Mouse (Mus musculus) large intestine, adult 2 months (tissue): Measurements from ENCODE around the gene Slc35b4. TPM values are rescaled to one million over a fixed set of nuclear protein-coding genes. Genes with fewer than 3 reads are reported as not detected.

Experiments used
- DNase-seq: peaks from one replicate; pipeline ENCODE4 v3.0.0-alpha.2; 2012; ENCODE audit warnings: low read depth, low spot score
- WGBS: fragments of 180-500 bp; shearing (Covaris S2); methylation state at CpG from one replicate; pipeline ENCODE4 v1.1.7; 2018; 5-methylcytosine and 5-hydroxymethylcytosine counted together
- polyA plus RNA-seq: library from polyadenylated mRNA; depleted of rRNA; stranded (reverse); fragments of >200 nt; gene quantifications from 2 replicates; pipeline ENCODE4 v1.2.3, GENCODE M21; 2012; rRNA removed

Slc35b4 gene
- polyA plus RNA-seq: 14.5 and 15.1 TPM in 2 replicates

DNA sequence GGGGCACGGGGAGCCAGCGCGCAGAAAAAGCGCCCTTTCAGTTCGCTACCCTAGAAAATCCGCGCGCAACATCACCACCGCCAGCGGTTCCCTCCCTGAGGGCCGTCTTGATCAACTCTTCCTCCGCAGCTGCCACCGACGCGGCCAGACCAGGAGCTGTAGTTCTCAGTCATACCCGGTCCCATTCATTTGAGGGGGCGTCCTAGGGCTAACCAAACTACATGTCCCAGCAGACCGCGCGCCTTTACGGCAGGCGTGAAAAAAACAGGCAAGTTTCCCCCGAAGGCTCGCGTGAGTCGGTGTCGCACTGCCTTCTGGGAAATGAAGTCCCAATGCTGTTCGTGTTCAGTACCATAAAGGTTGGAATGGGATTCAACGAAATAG is at the start of gene Slc35b4:
TSS of gene Slc35b4 (minus strand) at position 248 of the 384 bp plus-strand sequence.
- DNase-seq: peak; percentile 96
- WGBS: under 1% methylated on average over 29 of the region's 29 CpGs

DNA sequence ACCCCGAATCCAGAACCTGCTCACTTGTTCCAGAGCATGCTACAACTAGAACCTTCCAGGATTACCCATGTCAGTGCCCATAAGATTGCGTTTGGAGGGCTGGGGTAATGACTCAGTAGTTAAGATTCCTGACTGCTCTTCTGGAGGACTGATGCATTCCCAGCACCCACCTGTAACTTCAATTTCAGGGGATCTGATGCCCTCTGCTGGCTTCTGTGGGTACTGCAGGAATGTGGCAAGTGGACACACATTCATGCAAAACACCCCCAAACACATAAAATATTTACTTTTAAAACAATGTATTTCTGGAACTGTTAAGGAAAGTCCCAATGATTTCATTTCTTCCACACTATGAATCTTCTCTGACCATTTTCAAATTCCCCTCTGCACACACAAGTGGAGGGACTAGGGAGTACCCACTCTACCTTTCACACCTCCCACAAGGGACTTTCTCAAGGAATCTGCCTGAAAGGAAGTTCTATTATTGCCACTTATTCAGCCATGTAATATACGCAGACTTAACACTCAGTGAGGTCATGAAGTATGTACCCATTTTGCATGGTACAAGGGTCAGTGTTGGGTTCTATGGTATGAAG is 48.2 kb upstream of the Slc35b4 start:
- no peak for DNase-seq
- 94% methylated on average over 3 of the region's 3 CpGs for WGBS

DNA sequence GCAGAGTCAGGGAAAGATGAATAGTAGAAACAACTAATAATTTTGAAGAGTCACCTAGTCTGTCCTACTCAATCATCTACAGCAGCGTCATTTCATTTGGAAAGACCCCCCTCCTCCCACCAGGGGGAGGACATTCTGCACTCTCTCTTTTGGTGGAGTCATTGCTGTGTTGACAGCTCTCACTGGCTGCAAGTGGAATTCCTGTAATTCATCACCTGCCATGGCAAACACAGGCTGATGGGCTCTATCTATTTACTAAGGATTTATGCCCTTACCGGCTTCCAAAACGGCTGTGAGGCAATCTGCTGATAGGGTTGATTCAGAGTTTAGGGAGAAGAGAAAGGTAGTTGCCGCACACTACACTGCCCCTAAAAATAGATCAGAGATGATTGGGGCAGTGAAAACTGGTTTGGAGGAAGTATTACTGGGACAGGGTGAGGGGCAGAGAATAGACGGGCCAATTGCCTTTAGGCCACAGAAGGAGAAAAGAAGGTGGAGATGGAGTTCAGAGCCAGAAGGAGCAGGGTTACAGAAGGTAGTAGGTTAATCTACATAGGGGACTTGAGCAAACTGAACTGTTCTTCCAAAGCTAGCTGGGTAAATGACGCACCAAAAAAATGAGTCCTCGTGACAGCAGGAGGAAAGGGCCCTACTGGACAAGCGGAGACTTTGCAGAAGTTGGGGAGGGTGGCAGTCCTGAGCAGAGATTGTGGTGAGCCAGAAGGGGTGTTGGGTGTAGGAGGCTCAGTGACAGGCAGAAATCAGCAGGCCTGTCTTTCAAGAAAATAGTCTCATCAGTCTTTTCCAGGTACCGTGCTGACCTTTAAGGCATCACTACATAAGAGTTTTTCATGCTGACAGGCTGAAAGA is 39.8 kb upstream of the Slc35b4 start:
- WGBS: 28% methylated on average over 9 of the region's 9 CpGs
- DNase-seq: no peak

DNA sequence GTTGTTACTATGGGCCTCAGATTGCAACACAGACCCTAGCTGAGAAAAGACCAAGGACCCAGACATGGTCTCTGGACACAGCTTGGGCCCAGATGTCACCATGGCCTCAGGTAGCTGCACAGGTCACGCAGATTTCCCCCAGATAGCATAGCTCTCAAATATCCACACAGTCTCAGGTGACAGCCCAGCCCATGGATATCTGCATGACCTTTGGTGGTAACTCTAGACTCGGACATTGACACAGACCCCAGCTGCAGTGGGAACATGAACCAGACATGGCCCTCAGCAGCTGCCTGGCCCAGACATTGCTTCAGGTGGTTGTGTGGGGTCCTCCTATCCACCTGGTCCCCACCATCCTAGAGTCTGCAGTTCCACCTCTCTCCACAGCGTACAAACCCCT is 28.8 kb upstream of the Slc35b4 start:
- WGBS: 91% methylated on average over 3 of the region's 3 CpGs
- DNase-seq: no peak

DNA sequence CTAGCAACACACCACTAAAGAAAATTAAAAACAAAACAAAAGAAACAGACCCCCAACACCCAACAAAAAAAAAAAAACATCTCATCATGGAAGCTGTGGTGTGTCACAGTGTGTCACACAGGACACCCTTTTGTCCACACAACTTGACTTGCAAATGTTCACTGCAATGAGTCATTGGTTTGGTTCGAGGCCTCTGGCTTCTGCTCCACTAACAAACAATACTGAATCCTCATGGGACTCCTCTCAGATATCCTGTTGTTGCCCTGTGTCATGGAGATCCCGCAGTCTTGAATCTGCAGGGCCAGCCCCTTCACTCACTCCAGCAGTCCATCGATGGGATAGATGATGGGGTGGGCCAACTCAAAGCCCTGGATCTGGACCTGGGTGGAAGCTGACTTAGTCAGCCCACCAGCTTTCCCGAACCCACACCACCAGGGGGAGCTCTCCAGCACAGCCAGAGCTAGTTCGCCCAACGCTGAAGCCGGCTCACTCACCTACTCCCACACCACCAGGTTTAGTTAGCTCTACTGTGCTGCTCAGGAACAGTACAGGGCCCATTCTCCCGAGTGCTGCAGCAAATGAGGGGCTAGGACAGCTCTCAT is 28.2 kb upstream of the Slc35b4 start:
- WGBS: 59% methylated on average over 8 of the region's 8 CpGs
- DNase-seq: no peak

DNA sequence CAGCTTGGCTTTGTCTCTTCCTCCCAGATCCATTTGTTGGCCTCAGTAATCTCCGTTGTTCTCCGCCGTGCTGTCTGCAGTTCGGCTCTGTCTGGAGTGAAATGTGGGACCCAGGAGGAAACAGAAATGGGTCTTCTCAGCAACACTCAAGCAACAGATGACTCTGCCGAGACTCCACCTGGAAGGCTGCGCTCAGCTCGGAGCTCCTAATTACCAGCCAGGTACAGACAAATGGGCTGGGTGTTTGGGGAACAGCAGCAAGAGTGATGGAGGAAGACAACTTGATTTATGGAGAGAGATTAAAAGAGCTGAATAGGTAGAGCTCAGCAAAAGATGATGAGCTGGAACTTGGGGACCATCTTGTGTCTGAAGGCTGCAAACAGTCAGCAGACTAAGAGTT is 26.6 kb upstream of the Slc35b4 start:
- DNase-seq: no peak
- WGBS: 58% methylated on average over 7 of the region's 7 CpGs

DNA sequence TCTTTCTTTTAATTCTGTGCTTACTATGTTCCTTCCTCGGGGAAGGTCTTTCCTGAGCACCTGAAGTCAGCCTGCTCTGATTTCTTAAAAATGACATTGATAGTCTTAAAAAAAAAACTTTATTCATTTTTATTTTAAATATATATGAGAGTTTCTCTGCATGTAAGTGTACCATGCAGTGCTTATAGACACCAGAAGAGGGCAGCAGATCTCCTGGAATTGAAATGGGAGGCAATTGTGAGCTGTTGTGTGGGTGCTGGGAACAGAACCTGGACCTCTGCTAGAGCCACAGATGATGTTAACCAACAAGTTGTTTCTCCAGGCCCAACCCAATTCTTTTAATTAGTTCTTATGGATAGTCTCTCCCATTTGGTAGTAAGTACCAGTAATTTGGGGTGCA is 18.1 kb upstream of the Slc35b4 start:
- no peak for DNase-seq
- WGBS: 86% methylated on average over 1 of the region's 1 CpGs

DNA sequence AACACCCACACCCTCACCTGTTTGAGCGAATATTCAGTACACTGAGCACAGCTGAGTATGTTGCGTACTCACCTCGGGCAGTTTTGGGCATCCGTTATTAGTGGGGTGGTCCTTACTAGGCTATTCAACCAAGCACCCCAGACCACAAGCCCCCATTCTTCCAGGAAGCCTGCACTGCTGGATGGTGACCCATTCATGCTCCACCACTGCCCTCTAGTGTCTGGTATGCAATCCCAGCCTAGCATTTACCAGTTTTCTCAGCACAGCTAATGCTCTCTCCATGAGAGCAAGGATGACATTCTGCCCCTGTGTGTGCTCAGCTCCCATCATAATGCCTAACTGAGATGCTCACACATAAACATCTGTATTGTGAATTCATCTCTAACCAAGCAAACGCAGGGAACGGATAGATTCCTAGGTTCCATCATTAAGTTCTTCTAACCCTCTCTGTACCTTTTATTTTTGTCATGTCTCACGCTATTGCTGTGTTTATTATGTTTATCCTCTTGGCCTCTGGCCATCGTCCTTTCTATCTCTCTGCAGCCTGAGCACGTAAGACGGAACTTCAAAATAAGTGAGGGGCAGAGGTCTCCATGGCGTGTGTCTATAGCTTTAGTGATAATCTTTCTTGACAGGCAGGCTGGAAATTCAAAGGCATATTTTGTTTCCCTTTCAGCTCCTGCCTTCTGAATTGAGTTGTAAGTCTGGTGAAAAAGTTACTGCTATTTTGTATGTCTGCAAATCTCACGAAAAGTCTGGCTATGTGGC is 17.0 kb upstream of the Slc35b4 start:
- WGBS: 32% methylated on average over 12 of the region's 12 CpGs
- peak; percentile 27 for DNase-seq

DNA sequence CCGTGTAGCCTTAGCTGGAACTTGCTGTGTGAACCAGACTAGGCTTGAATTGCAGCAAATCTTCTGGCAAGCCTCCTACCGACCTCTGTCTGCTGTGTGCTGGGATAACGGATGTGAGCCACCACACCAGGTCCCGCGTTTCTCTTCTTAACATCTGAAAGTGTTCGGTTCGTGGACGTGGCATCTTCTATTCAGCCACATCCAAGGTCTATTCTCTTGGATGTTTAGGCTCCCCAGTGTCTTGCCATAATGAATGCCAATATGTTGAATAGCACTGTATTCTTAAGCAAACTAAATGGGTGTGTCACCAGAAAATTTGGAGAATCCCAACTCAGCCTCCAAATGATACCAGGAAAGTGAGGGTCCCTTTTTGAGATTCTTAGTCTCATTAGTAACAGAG is 14.5 kb upstream of the Slc35b4 start:
- no peak for DNase-seq
- WGBS: 90% methylated on average over 8 of the region's 8 CpGs

DNA sequence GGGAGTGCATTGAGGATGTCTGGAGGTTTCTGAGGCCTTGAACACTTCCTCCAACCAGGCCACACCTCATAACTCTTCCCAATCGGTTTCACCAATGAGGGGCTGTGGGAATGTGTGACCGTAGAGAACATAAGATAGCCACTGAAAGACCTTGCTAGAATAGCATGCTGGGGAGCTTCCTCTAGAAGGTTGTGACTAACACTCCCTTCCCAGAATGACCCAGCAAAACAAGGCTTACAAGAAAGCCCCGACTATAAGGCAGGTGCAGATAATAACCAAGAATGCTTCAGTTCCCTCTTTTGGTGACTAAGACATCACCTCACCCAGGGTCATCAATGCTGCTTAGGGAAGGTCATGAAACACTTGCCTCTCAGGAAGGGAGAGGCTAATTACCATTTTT is 12.6 kb upstream of the Slc35b4 start:
- DNase-seq: no peak
- 68% methylated on average over 3 of the region's 3 CpGs for WGBS

DNA sequence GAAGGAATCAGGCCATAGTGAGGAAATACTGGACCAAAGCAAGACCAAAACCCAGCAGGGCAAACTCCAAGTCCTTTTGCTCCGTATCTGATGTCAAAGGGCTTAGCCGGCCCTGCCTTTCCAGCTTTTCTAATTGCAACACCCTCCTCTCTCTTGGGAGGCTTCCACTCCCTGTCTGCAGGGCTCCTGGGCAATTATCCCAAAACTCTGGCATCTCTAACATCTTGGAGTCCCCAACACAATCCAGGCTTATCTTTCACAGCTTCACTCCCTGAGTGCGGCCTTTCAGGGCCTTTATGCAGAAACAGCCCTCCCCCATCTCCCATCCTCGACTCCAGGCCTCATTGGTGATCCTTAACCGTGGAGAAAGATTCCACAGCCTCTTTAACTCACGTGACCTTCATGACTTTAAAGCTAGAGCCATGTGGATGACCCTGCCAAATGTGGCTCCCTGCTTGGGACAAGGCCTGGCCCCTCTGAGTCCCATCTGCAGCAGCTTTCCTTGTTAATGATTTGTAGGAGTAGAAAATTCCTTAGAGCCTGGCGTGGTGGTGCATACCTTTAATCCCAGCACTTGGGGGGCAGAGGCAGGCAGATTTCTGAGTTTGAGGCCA is 11.2 kb upstream of the Slc35b4 start:
- WGBS: 66% methylated on average over 7 of the region's 7 CpGs
- DNase-seq: no peak

DNA sequence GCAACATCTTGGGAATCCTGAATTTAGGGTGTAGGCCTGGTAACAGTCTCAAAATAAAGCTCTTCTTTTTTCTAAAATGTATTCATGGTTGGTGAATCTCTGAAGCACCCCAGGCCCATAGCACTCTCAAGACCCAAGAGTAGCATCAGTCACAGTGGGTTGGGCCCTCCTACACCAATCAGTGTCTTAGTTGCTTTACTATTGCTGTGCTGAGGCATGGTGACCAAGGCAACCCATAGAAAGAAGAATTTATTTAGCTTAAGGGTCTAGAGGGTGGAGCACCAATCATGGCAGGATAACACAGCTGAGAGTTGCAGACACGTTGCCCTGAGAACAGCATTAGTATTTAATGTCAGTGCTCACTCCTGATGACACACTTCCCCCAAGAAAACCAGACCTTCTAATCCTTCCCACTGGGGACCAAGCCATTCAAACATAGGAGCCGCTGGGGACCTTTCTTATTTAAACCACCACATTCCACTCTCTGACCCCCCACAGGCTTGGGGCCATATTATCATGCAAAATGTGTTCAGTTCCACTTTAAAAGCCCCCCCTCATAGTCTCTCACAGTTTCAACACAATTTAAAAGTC is 10.5 kb upstream of the Slc35b4 start:
- DNase-seq: no peak
- WGBS: 62% methylated on average over 2 of the region's 2 CpGs

DNA sequence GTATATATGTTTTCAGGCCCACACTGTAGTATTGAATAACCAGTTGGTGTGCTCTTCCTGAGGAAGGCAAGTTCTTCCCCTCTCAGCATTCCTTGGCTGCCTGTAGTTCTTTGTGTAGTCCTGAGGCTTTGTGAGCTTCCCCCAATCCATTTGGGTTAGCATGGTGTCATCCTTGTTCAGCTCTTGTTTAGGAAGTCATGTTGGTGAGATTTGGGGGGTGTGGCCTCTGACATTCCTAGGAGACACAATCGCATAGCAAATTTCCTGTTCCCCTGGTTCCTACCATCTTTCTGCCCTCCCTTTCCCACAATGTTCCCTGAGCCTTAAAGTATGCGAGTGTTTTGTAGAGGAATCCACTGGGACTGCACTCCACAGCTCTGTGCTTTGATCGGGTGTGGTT is 6.4 kb upstream of the Slc35b4 start:
- DNase-seq: no peak
- WGBS: 77% methylated on average over 3 of the region's 3 CpGs

DNA sequence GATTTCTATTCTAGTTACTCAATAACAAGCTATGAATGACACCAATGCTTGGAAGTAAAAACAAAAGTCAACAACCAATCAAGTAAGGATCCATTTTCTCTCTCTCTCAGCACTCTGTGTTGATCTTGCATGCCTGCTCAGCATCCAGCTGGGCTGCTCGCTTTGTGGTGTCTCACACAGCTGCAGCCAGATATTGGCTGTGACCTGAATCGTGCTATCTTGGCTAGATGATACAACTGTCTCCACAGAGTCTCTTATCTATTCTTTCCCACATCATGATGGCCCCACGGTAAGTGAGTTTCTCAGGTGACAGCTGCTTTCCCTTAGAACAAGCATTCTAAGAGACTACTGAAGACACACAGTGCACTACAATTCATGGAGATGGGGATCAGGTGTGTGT is 5.0 kb upstream of the Slc35b4 start:
- WGBS: 71% methylated on average over 3 of the region's 3 CpGs
- DNase-seq: no peak

DNA sequence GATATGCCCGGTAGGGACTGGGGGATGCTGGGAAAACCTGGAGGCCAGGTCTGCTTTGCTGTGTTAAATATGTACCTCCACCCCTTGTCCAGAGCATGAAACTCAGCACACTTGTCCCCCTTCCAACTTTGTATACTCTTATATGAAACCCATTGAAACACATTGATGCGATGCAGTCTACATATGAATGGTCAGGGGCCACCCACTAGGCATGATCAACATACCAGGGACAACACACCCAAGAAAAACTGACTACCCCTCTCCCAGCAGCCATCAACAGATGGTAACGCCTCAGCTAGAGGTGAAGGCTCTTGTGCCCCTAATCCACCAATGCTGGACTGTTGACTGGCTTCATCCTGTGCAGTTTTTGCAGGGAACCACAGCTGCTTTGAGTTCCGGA is 3.0 kb upstream of the Slc35b4 start:
- DNase-seq: no peak
- 80% methylated on average over 4 of the region's 4 CpGs for WGBS

DNA sequence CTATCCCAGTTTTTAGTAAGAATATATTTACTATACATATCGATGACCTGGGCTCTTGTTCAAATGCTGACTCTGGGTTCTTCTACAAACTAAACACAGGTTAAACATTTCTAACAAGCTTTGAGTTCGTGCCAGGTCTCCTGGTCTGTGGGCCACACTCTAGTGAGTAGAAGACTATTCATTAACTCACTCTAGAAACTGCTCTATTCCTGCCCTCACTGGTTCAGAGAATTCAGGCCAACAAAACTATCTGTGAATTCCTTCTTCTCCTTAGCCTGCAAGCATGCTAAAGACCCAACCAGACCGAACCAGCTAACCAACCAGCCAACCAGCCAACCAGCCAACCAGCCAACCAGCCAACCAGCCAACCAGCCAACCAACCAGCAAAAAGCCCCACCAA is 2.1 kb upstream of the Slc35b4 start:
- WGBS: 42% methylated on average over 3 of the region's 3 CpGs
- no peak for DNase-seq

DNA sequence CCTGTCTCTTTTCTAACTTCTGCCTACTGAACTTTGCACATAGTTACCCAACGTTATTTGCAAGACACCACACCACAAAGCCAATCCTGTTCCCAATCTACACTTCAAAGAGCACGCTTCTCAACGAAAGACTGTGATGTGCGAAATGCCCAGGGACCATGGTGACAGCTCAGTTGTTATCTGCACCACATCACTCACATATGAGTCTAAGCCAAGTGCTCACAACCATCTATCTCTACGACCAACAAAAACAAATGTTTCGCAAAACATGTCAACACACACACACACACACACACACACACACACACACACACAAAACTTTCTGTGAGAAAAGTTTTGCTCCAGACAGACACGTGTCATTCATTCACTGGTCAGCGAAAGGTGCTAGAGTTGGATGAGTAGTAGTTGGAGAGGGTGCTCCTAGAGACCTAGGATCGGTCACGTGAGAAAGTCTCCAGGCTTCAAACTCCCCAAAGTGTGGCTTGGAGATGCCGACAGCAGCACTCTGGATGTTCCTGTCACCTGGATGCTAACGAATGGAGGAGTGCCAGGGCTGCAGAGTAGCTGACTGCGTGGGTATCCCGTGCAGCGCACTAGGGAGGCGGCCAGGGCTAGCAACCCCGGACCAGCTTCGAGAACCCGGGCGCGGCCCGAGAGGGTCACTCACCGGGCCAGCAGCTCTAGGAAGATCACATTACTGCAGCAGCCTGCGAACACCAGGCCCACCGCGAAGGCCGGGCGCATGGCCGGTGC is 624 bp downstream of the Slc35b4 start:
- WGBS: 1% methylated on average over 29 of the region's 29 CpGs
- DNase-seq: no peak

DNA sequence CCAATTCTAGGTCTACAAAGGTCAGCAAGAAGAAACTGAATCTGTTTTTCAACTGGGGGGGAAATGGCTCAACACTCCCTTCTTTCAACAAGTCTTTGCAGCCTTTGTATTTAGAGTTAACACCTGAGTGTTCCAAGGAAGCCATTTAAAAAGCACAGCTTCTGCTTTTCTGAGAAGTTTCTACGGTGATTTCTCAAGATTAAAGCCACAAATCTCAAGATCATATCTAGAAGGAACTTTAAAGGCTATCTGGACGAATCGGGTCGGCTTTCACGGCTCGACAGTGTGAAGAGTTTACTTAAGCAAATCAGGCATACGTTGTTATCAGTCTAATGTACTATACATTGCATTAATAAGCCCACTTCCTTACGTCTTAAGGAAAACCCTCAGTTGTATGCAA is 2.2 kb downstream of the Slc35b4 start:
- WGBS: 73% methylated on average over 8 of the region's 8 CpGs
- no peak for DNase-seq

DNA sequence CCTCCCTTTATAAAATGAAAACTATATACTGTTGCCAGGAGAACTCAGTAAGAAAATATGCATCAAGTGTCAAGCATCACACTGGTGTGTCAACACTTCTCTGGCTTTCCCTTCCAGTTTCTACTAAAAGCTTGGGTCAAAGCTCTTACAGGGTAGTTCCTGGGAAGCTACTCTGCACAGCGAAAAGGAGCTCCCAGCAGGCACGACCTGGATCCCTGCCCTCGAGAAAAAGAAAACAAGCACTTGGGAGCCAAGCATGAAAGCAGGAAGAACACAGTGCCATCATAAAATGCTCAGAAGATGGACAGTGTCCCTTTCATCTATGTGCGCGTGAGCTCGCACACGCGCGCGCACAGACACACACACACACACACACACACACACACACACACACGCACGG is 3.7 kb downstream of the Slc35b4 start:
- DNase-seq: no peak
- 71% methylated on average over 12 of the region's 12 CpGs for WGBS
